Mouse (Mus musculus): ENCODE measurements at regions not wholly inside any gene's neighbourhood (a gene's known extent, or its start where the extent isn't known, plus 50 kb on each side); places are given as distances from the start of the nearest gene placed in this dataset.
"Not testable (repeated sequence)": the region's sequence is repeated elsewhere in the genome, so short reads cannot be mapped to it uniquely, and the experiment has no call there.

DNA sequence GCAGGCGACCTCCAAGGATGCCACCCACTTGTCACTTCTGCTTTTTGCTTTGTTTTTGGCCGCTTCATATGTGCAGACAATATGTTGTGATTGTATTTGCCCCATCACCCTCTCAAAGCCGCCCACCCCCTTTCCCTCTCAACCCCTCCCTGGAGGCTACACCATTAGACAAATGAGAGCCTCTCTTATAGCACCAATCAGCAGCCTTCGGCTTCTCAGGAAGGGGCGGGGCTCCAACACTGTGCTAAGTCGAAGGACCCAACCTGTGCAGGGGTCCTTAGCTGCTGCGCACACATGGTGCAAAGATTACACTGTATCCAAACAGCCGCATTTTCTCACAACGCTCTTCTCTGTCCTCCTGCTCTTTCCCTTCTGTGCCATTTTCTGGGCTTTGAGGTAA, 305.1 kb upstream of the 3110018I06Rik start:
- no peak for DNase-seq

DNA sequence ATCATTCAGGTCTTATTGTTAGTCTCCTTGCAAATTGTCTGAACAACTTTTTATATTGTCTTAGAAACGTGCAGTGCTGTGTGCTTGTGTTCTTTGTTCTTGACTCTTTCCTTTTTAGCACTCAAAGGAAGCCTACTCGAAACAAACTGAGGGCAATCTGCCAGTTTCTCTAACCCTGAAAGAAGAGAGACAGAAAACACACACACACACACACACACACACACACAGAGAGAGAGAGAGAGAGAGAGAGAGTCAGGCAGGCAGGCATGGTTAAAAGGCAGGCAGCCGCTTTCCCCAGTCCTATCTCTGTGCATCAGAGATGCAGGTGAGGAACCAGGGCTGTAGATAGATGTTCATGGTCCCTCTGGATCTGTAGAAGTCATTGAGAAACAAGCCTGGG, 304.0 kb upstream of the 3110018I06Rik start:
- no peak for DNase-seq

DNA sequence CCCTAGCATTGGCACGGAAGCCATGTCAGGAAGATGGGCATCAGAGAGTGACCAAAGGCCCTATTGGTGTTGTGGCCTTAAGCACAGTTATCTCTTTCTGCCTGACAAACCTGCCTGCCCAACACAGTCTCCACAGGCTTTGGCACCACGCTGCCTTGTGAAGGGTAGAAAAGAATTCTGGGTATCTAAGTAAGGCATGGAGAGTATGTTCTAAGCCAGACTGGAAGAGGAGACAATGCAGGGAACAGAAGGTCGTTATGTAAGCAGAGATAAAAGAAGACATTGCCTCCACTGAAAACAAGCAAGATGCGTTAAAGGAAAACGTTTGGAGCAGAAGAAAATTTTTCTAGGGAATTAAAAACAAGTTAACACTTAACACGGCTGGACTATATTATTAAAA, 302.1 kb upstream of the 3110018I06Rik start:
- DNase-seq: no peak

DNA sequence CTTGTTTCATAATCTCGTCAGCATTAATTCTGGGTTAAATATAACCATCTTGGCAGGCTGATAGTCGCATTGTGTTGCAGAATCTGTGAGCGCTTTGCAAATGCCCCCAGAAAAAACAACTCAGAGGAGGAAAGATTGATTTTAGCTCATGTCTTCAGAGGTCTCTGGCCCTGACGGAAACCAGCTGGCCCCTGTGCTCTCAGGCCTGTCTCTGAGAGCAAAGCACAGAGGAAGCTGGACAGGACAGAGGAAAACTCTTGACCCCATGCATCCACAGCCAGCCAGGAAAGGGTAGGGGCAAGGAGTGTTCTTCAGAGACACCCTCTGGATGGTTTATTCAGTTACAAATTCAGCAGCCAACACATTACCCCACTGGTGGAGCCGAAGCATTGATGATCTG, 300.4 kb upstream of the 3110018I06Rik start:
- DNase-seq: no peak

DNA sequence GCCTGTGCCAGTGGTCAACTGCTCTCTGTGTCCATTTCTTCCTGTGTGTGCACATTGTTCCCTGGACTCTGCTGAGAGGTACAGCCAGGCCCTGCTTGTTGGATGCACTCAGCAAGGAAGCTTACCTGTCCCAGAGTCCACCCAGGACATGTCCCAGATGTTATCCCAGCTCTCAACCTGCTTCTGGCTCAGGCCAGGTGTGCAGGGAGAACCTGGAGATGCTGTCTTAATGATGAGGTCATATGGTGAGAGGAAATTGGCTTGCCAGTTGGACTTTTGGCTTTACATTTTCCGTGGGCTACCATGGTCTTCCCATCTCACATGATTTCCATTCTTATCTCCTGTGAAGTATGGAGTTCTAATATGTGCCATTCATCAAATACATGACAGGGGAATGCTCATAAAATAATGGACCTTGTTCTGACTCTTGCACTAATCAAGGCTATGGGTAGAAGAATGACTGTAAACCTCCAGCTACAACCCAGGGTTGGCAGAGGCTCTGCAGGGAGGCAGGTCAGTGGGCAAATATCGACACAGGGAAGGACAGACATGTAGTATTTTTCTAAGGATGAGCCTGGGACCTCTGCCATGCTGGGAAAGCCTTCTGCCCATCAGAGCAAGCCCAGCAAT, 289.9 kb upstream of the 3110018I06Rik start:
- no peak for DNase-seq

DNA sequence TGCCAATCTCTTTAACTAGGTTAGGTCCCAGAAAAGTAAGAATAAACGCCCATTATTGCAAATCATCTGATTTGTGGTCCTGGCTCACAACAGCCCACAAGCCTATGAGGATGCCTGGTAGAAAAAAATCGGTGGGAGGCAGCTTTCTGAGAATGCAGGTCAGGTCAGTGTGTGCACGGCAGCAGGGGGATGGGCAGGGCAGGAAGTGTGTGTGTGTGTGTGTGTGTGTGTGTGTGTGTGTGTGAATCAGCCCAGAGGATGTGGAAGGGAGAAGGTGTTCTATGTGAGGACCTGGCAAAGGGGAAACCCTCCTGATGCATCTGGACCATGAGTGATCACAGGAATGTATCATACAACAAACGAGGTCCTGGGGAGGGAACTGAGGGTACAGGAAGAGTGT, 287.5 kb upstream of the 3110018I06Rik start:
- no peak for DNase-seq

- DNase-seq: not testable (repeated sequence)
Measured at GRCm38 (mm10) chr12:107208826-107209225, 279.6 kb upstream of the 3110018I06Rik start.

DNA sequence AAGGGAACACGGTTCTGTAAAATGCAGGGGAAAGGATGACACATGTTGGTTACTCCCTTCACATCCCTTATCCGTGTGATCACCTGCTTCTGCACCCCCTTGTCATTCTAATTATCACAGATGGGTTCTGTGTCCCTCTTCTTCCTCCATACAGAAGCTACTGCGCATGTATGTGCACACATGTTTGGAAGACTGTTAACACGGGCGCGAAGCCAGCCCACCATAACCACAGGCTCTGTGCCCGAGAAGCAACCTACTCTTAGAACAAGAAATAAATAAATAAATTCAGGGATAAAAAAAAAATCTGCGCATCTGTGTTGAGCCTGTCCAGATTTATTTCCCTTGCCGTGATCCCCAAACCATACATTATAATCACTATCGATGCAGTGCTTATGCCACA, 275.6 kb upstream of the 3110018I06Rik start:
- no peak for DNase-seq

- no peak for DNase-seq
Measured at GRCm38 (mm10) chr12:107216119-107216518, 272.3 kb upstream of the 3110018I06Rik start.

GRCm38 (mm10) chr12:107221276-107221970, 267.0 kb upstream of the 3110018I06Rik start:
- DNase-seq: no peak

DNA sequence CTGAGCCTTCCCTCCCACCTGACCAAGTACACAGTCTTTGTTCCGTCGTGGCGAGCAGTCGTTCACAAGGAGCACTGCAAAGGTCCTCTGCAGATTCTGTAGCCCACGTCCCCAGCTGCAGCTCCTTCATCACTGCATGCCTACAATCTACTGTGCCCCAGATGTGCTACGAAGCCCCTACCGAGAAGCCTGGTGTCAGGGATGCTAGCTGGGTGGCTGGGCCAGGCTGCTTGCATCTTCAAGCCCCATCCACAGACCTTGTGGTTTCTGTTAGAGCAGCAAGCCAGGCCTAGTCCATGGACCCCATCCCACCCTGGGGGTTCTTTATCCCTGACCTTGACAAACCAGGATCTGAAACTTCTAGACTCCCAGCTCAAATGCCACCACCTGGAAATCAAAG, 266.3 kb upstream of the 3110018I06Rik start:
- DNase-seq: no peak

DNA sequence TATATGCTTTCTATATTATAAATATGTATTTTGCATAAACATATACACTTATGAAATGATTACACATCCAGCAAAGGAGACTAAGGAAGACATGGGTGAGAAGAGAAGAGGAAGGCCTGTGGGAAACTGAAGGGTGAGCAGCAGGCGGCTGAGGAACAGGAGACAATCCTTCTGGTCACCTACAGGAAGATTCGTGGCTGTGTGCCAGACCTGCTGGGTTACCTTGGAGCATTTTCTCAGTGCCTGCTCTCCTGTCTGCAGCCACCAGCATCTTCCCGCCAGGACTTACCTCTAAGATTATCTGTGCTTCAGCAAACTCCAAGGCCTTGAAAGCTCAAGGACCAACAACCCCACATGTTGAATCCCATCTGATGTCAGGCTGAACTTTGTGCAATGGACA, 258.3 kb upstream of the 3110018I06Rik start:
- DNase-seq: no peak

GRCm38 (mm10) chr12:107231629-107232028, 256.8 kb upstream of the 3110018I06Rik start:
- no peak for DNase-seq

GRCm38 (mm10) chr12:107250747-107251470, 237.5 kb upstream of the 3110018I06Rik start:
- no peak for DNase-seq

DNA sequence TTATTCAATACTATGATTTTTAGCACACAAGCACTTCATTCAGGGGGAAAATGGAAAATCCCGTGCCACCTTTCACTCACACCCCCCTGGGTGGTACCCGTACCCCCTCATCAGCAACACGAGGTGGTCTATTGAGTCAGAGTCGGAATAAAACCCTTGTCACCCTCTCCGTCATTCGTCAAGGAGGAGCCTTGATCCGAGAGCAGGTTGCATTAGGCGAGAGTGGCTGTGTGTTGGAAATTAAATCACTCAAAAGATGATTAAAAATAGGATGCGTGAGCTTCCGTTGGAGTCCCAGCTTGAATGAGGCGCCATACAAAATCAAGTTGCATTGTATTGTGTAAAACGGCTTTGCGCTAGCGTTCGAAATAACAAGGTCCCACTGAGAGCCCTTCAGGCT, 236.5 kb upstream of the 3110018I06Rik start:
- DNase-seq: no peak

- DNase-seq: no peak
Measured at GRCm38 (mm10) chr12:107262076-107262475, 226.4 kb upstream of the 3110018I06Rik start.

DNA sequence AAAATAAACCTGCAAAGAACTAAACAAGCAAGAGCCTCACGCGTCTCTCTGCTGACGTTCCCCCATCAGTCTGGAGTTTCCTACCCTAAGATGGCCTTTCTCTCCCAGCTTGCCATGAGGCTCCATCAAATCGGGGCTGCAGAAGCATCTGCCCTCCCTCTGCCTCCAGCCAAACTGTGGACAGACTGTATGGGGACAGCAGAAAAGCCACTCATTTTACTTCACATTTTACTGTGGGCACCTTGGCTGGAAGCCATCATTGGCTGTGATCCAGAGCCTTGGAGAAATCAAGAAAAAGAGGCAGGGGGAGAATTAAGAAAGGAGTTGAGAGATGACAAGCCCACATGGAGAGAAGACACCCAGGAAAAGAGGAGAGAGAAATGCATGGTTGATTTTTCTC, 225.9 kb upstream of the 3110018I06Rik start:
- no peak for DNase-seq

- DNase-seq: no peak
Measured at GRCm38 (mm10) chr12:107266696-107267095, 221.7 kb upstream of the 3110018I06Rik start.

GRCm38 (mm10) chr12:107285622-107286021, 202.8 kb upstream of the 3110018I06Rik start:
- no peak for DNase-seq

- no peak for DNase-seq
Measured at GRCm38 (mm10) chr12:107291377-107291776, 197.1 kb upstream of the 3110018I06Rik start.

DNA sequence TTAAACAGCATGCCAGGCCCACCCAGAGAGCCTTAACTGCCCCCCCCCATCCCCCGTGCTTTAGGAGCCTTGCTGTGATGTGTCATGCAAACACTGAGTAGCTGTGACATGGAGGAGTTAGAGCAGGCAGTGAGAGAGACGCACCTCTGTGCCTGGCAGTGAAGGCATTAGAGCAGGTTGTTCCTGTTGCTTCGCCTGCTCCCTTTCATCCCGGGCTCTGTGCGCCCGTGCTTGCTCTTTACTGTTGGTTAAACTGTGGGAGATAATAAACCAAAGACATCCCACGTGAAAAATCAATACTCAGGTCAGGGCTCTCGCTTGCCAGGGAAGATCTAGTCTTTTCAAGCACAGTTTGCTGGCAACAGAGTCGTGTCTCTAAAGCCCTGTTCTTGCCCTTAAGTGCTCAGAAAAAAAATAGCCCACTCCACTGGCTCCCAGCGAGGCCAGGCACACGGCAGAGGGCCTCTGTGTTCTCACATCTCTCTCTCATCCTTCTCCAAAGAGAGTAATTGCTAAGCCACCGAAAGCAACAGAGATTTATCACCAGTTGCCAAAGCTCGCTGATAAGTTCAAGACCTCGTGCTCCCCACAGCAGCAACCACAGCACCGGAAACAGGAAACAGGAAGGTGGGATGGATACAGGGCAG, 181.2 kb upstream of the 3110018I06Rik start:
- DNase-seq: no peak

DNA sequence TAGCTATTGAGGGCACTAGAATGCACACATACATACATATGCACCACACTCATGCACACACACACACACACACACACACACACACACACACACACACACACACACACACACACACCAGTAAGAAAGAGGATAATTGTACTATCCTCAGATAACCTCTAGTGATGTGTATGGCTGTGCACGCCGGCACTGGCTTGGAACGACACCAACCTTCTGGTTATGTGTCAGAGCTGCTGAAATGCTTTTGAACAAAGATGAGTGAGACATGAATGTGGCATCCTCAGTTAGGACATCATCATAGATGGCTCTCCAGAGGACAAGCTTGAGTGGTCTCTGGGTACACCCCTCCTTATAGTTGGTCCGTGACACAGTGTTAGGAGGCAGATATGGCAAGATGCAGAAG, 173.0 kb upstream of the 3110018I06Rik start:
- no peak for DNase-seq

DNA sequence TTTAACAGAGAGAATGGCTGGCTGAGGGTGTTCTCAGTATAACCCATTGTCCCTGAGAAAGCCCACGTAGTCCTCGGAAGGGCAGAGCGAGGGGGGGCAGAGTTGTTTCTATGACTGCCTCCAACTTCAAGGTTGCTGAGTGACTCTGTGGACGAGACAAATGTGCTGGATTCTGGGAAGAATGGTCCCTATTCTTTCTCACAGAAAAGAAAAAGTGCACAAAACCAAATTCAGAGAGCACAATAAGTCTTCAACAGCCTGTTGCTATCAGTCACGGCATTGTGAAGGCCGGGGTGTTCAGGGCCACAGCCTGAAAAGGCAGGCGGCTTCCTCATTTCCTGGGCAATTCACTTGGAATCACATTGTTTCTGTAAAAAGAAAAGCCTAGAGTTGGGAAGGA, 165.6 kb upstream of the 3110018I06Rik start:
- DNase-seq: no peak

GRCm38 (mm10) chr12:107326101-107326500, 162.3 kb upstream of the 3110018I06Rik start:
- no peak for DNase-seq
